Mouse (Mus musculus): ENCODE measurements at regions not wholly inside any gene's neighbourhood (a gene's known extent, or its start where the extent isn't known, plus 50 kb on each side); places are given as distances from the start of the nearest gene placed in this dataset.

DNA sequence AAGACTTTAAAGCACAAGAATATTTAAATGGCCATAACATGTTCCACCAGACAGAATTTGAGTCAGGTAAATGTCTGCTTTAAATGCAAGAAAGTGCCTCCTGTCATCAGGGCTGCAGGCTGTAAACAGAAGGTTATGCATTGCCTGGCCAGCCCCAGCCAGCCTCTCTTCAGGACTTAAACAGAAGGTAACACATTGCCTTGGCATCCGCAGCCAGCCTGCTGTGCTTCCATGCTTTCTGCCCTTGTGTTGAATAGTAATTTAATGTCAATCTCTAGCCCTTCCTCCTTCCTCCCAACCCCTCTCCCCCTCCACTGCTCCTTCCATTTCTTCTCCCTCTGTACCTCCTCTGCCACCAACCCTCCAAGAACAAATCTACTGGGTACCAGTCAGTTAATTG lies 362.4 kb upstream of the Prickle1 start:
- no peak for DNase-seq

DNA sequence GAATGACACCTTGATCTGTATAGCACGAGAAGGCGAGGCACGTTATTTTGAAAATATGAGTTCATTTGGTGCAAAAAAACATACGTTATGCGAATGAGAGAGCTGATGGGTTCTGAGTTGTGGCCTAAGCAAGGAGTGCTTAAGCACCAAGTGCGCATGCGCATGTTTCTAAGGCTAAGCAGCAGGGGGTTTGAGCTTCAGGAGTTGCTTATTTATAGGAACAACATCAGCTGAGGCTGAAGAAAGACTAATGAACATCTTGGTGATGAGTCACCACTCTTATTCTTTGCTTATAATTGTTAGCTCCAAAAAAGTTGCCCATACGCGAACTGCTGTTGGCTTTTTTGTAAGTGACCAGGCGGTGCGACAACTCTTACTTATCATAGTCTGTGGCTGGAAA lies 361.1 kb upstream of the Prickle1 start:
- DNase-seq, result no peak

DNA sequence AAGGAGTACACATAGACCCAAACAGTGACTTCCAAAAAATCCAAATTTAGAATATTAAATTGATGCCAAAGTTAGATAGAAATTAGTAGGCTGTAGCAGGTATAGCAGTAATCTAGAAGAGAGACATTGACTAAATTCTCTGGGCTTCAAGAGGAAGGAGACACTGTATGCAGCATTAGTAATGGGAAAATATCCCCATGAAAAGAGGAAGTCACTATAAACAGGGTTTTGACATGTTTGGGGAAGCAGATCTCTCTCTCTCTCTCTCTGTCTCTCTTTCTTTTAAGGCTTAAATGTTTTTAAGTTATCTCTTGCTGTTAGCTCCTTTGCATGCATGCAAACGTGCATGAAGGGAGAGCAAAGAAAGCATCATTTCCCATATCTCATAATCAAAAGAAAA lies 357.9 kb upstream of the Prickle1 start:
- DNase-seq, result no peak

DNA sequence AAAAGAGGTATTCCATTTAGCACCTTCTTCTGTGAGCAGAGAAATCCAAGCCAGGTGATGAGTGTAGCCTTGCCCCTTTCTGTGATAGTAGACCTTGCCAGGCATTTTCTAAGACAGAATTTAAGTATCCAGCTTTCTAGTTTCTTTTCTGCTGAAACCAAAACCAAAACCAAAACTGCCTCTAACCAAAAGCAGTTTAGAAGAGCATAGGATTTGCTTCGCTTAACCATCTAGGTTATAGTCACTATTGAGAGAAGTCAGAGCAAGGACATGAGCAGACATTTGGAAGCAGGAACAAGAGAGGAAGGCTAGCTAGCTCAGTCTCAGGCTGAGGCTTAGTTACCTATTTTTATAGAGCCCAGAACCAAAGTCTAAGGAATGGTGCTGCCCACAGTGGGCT lies 354.8 kb upstream of the Prickle1 start:
- DNase-seq, result no peak

DNA sequence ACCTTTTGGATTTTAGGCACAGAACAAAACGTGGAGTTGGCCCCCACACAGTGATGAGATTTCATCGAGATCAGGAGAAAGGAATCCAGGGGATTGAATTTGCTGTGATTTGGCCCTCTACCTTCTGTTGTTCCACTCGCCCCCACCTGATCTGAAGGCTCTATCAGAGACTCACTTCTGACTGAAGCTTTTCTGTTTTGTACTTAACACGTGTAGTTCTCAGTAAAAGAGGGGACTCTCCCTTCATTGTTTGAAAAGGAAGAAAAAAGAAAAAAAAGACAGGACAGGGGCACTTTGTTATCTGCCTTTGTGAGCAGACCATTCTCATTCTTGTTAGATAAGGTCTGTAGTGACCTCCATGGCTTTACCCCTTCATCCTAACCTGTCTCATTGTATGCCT lies 353.2 kb upstream of the Prickle1 start:
- no peak for DNase-seq

DNA sequence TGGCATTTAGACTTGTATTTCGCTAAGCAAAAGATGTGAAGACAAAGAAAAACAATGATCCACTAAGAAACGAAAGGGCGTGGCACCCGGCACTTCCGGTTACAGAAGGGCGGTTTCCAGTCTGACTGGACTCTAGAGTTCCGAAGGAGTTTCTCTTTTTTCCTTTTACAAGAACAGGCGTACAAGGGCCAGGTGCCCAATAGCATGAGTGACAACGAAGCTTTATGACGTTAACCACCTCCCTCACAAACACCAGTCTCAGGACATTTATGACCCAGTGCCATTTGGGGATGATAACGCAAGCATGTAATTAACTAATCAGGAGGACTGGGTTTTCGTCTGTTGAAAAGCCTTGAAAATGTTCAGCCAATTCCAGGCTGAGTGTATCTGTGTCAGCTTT lies 347.9 kb upstream of the Prickle1 start:
- no peak for DNase-seq

DNA sequence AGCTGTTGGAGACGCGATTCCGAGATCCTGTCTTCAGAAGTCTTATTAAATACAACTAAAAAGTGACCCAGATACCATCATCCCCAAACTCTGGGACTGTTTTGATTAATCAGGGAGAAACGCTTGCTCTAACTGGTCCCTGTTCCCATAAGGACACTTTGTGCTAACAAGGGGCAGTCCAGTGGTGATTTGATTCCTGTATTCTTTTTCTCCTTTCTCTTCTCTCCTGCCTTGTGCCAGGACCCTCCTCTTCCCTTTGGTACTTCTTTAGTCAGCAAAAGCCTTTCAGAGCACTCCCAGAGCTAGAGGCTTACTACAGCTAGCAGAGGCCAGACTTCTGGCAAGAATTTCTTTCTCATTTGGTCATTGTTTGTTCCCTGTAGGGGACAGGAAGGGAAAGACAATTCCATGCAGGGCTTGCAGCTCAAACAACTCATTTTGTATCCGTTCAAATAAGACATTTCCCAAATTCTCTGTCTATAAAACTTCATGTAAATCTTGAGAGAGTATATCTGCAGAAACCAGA lies 337.3 kb upstream of the Prickle1 start:
- DNase-seq, result peak; percentile 3

DNA sequence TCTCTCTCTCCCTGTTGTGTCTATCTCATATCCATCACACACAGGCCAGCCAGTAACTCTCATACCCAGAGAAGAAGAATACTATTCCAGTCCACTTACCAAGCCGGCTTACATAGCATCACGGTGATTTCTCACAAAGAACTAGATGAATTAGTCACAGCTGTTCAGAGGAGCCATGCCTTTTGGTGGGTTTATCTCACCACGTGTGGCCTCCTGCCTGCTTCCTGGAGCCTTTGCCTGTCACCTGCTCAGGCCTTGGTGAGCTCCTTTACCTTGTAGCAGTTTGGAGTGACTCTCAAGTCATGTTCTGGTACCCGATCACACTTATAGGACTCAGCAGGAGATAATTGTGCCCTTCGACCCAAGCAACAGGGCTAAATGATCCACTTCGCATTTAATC lies 331.2 kb upstream of the Prickle1 start:
- no peak for DNase-seq

DNA sequence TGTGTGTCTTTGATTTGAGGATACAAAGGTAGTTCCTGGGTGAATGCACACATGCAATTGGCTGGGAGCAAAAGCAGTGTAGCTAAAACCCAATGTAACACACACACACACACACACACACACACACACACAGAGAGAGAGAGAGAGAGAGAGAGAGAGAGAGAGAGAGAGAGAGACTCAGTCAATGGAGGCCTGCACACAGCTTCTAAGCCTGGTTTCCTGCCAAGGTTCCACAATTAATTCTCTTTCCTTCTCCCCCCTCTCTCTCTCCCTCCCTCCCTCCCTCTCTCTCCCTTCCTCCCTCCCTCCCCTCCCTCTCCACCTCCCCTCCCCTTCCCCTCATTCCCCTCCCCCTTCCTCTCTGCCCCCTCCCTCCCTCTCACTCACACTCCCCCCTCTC lies 330.6 kb upstream of the Prickle1 start:
- DNase-seq, result no peak

DNA sequence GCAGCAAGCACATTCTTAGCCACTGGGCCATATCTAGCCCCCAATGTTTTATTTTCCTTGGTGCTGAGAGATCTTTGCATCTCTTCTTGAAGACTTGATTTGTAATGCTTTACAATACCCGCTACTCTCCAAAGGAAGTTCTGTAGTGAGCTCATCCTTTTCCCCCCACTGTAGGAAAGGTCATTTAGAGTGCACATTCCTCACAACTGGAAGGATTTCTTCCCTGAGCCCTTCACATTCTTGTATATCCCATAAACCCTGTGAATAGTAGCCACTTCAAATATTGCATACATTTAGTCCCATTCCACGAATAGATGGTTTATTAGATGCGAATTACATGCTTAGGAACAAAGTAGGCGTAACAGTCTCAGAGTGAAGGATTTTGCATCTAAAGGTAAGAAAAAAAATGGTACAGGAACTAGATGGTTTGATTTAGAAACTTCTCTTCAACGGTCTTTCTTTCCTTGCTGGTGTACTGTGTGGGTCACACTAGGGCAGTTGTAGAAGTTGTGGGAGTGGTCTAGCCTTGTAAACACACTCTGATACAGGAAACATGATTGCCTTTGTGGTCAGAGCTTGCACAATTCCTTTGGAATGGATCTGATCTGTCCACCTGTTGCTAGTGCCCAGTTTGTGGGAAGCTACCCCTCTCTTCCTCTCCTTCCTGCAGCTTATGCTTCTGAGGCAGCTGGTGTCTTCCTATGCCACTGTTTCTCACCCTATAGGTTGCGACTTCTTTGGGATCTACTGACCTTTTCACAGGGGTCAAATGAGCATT lies 326.0 kb upstream of the Prickle1 start:
- no peak for DNase-seq

DNA sequence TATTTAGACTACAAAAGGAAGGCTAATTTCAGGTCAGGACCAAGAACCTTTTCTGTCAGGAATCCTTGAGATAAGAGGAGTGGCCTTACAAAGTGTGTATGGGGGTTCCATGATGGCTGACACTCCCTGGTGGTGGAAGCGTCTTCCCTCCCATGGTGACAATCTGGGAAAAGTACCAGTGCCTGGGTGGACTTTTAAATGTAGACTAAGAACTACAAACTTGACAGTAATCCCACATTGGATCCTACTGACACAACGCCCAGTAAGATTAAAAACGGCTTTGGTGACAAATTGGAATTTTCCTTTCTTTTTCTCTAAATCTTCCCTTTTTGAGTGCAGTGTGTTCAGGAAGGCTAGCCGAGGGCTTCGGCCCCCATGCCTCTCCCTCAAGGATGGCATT lies 325.3 kb upstream of the Prickle1 start:
- no peak for DNase-seq

DNA sequence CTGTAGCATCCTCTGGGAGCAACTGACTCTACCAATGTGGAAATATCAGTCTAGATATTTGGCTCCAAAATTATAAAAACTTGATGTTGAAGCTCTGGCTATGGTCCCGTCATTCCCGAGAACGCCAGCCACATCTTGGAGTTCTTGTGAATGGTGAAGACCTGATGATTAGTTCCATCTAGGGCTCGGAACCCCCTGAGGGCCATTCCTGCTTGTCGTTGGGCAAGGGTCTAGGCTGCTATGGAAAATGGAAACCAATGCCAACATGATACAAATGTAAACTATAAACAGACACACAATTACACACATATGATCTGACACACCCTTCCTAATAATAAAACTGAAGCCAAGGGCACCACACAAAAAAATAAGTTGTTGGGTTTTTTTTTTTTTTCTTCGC lies 323.9 kb upstream of the Prickle1 start:
- DNase-seq, result no peak

DNA sequence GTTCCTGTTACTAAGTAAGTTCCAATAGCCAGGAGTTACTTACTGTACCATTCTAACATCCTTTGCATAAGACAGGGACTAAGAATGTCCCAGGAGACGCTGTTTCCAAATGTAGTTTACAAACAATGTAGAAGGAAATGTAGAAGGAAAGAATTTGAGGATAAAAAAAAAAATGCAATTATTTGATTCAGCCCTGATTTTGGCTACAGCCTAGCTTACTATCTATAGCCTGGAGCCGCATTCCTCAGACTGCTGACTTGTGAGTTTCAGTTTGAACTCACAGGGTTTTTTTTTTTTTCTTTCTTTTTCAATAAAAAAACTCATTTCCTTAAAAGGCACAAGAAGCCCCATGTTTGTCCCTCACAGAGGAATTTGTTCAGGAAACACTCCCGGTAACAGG lies 321.2 kb upstream of the Prickle1 start:
- no peak for DNase-seq

DNA sequence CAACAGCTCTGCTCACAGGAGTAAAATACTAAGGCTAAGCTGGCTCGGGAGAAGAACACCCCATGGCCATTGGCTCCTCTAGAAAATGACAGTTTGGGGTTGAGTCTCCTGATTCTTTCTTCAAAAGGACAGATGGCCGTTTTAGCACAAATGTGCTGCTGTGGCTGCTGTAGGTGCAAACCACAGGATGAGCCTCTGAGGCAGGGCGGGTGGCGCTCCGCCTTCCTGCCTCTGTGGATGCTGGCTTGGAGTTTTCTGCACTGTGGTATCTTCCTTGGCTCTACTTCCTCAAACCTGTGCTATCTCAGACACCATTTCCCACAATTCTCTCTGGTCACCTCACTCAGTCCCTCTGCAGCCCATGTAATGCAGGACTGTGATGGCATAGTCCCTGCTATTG lies 317.8 kb upstream of the Prickle1 start:
- no peak for DNase-seq

DNA sequence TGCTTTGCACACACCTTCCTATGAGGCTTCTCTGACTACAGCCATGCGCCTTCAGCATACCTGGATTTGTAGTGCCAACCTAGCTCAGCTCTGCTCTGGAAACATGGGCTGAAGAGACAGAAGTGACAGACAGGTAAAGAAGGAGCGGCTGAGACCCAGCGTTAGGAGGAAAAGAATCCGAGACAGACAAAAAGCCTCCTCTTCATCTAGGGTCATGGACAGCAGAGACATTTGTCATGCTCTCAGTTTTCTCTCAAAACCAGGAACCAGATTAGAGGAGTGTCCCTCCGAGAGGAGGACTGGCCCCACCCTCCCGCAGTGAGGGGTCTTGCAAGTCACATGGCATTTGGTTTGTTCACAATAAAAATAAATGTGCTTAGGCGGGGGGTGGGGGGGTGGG lies 317.4 kb upstream of the Prickle1 start:
- DNase-seq, result no peak

DNA sequence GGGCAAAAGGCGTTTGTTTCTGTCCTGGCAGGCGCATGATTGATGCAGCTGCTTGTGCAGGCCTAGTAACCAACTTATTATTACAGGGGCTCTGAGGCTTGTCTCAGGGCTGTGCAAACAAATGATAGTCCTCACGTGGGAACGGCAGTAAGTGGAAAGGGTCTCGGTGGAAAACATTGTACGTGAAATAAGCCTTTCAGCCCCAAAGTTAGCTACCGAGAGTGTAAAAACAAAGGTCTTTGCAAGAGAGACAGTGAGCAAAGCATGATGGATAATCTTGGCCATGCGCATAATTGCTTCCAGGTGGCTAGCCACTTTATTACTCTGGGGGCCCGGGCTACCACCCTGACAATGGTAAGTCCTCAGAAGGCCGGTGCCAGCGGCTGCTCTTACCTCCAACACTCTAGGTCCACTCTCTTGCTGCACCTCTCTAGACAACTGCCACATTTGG lies 315.3 kb upstream of the Prickle1 start:
- no peak for DNase-seq

DNA sequence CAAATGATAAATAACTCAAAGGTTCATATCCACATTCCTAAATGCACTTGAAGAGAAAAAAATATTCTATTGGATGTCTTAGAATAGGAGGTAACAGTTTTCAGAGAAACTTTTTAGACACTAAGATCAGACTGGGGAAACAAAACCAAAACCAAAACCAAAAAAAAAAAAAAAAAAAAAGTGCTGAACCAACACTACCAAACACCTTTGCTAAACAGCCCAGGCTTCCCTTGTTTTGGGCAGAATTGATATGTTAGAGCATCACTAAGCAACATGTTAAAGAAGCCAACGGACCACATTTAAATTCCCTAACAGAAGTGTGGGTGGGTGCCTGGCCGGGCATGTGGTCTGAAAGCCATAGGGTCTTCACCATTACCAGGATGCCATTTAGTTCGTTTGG lies 314.5 kb upstream of the Prickle1 start:
- no peak for DNase-seq

DNA sequence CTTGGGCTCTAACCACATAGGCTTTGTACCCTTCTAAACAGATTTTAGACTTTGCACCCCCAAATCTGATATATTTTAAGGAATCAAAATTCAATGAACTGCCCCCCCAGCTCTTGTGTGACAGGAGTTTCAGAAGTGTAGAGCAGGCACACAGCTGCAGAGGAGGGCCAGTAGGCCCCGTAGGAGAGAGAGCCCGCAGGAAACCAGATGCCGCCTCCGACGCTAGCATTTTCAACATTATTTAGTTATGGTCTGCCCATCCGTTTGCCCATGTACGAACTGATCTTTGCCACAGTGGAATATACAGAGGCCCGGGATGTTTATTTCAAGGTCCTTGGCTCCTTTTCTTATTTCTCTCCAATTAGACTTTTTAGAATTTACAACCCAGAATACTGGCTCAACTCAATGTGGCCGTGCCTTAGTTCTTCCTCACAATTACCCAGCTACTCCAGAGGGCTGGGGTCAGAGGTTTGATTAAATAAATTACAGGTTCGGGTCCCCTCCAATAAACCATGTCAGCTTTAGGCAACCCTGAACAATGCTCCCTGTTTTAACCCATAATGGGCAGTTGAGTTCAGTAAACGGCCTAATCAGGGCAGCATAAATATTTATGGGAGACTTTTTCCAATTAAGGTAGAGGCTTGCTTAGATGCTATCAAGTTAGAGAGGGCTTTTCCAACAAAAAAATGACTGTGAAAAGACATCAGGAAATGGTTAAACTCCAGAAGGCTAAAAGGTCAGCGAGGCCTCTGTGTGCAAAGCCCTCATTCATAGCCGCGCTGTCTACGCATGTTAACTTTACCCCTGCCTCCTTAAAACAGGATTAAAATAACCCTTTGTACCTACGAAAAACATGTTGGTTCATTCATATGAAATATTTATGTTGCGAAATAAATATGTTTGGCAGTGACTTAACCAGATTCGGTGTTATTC lies 308.2 kb upstream of the Prickle1 start:
- no peak for DNase-seq

DNA sequence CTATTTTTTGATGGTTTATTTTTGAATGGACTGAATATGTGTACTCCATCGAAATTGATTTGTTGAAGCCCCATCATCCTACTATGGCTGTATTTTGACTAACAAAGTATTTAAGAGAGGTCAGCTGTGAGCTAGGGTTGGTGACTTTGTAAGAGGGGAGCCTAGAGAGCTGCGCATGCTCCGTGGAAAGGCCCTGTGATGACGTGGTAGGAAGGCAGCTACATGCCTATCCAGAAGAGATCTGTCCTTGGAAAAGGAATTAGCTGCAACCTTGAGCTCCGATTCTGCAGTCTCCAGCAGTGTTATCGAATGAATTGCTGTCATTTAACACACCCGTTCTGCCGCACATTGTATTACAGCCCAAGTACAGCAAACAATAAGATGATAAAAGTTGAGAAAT lies 287.1 kb upstream of the Prickle1 start:
- DNase-seq, result no peak

DNA sequence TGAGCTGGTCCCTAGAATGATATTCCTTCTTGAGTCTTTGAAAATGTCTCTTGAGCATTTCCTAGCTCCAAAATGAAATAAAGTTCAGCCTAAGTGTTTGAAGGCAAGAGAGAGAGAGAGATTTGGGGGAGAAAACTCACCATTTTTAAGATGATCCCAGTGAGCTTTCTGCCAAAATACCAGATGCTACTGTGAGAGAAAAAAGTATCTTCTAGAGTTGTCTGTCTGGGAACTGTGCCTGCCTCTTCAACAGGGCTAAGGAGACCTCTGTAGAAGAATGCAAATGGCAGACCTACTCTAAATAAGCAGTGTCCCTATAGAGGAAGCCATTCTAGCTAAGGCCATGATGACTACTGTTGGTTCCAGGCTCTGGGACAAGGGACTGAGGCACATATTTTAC lies 285.6 kb upstream of the Prickle1 start:
- DNase-seq, result no peak

DNA sequence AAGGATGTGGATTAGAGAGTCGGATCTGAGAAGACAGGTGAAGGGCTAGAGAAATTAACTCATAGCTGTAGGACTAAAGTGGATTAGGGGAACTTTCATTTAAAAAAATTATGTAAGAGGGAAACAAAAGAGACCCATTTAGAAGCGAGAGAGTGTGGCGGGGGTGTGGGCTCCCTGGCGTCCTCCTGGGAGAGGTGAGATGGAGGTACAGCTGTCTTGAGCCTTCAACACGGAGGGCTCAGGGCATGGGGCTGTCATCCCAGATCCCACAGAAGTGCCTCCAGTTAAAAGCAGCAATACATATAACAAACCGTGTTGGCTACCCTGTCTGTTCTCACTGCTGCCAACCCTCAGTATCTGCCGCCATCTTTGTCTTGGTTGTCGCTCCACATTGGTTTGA lies 284.6 kb upstream of the Prickle1 start:
- DNase-seq, result no peak

DNA sequence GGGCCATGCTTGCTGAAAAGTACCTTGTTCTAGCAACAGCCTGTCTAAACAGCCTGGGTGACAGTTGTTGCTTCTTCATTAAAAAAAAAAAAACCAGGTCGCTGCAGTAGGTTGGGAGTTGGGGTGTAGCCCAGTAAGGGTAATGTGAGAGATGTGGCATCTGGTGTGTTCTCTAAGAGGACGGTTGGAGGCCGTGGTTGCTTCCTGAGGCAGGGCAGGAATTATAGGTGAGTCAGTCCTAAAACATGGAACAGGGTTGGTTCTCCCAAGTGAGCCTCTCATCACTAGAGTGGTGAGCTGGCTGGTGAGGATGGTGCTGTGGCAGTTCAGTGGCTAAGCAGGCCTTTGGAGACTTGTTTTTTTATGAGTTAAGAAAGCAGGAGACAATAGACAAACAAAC lies 283.3 kb upstream of the Prickle1 start:
- DNase-seq, result no peak

DNA sequence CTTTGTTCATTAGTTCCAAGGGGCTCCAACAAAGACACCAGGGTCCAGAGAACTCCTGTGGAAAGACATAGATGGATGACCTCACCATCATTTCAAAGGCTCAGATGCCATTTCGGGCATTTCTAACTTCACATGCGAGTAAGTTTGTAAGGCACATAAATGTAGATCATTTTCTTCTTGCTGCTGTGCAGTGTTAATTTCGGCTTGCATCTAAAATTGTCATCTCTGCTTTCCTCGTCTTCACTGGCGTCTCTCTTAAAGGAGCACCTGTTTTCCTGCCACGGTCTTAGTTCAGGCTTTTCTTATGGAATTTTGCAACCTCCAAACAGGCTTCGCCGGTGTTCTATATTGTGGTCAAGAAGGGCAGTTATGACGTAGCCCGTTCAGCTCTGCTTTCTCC lies 280.6 kb upstream of the Prickle1 start:
- no peak for DNase-seq

DNA sequence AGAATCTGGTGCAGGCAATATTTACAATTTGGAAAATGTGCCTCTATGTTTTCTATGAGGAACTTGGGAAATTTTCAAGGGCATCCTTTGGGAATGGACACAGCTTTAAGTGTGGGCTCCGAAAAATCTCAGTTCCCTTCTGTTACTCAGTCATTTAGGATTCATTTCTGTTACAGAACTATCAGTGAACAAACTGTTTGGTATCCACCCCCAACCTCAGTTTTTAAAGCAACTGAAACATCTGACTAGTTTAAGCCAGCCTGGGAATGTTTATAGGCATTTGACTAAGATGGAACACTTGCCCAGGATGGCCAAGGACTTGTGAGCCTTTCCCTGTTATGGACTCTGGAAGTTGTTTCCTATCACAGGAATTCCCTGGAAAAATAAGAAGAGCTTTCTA lies 280.0 kb upstream of the Prickle1 start:
- DNase-seq, result no peak

Data from lung, postnatal 36 days (tissue).